Mouse (Mus musculus): Measurements from ENCODE around the gene Arsa. TPM values are rescaled to one million over a fixed set of nuclear protein-coding genes. Genes with fewer than 3 reads are reported as not detected.

Arsa gene
- total and polyA plus RNA-seq, 3 experiments: 9.1 to 28.1 TPM; not detected in 1

GRCm38 (mm10) chr15:89500221-89500791 lies 23.1 kb upstream of the Arsa start:
- Histone ChIP-seq H3K79me2 (ENCODE audit: control insufficient read depth, insufficient read depth, low read length, poor library complexity) (peaks cover 12% of the 10 kb centered on the region), H3K27me3 (ENCODE audit: control insufficient read depth in 1 of 2, insufficient read depth in 2 of 2, low read length in 2 of 2) (no peaks in the 10 kb centered on the region), H3K4me3 (ENCODE audit: control insufficient read depth in 1 of 2, insufficient read depth in 1 of 2, low read depth in 2 of 2, low read length in 2 of 2) (peak overlapping the region; percentile 74 to 97), H3K9me3 (replicated peaks; ENCODE audit: insufficient read depth, low read length) (no peaks in the 10 kb centered on the region), H3K4me1 (ENCODE audit: control insufficient read depth in 1 of 2, insufficient read depth in 2 of 2, low read length in 2 of 2) (peaks cover 3 to 23% of the 10 kb centered on the region in 2 experiments; a peak in 3 of 4 replicates), H3K36me3 (ENCODE audit: control insufficient read depth in 1 of 2, insufficient read depth in 2 of 2, low read length in 2 of 2) (peaks cover 0 to 6% of the 10 kb centered on the region in 2 experiments; a peak in 2 of 4 replicates), H3K27ac (ENCODE audit: control insufficient read depth, low read depth, low read length) (peak overlapping the region; percentile 32), H3K9ac (ENCODE audit: control insufficient read depth, low read depth, low read length, poor library complexity, severe bottlenecking) (peak overlapping the region; percentile 73)
- TF ChIP-seq USF1 (IDR thresholded peaks at IDR 0.05; ENCODE audit: low read depth, low read length) (no peak), MXI1 (IDR thresholded peaks at IDR 0.05; ENCODE audit: low read depth, low read length) (no peak; the same call in 1 of the 2 replicates), MYC (IDR thresholded peaks at IDR 0.05; ENCODE audit: low read depth, low read length) (no peak), TBP (IDR thresholded peaks at IDR 0.05; ENCODE audit: low read depth, low read length) (no peak), TCF12 (IDR thresholded peaks at IDR 0.05; ENCODE audit: low read depth, low read length) (no peak), ZNF384 (IDR thresholded peaks at IDR 0.05; ENCODE audit: low read depth, low read length) (no peak), HCFC1 (IDR thresholded peaks at IDR 0.05; ENCODE audit: low read depth, low read length) (no peak), RAD21 (IDR thresholded peaks at IDR 0.05; ENCODE audit: low read depth, low read length) (no peak), SMC3 (IDR thresholded peaks at IDR 0.05; ENCODE audit: low read depth, low read length) (no peak), USF2 (IDR thresholded peaks at IDR 0.05; ENCODE audit: borderline replicate concordance in 1 of 2, insufficient read depth in 1 of 2, low read depth in 1 of 2, low read length in 2 of 2) (no peak), ZC3H11A (IDR thresholded peaks at IDR 0.05; ENCODE audit: low read depth, low read length) (no peak), POLR2AphosphoS2 (IDR thresholded peaks at IDR 0.05; ENCODE audit: low read length) (no peak), POLR2AphosphoS5 (IDR thresholded peaks at IDR 0.05; ENCODE audit: borderline replicate concordance, low read depth, low read length) (no peak), RCOR1 (IDR thresholded peaks at IDR 0.05; ENCODE audit: low read depth, low read length) (no peak), NELFE (IDR thresholded peaks at IDR 0.05; ENCODE audit: low read depth, low read length) (no peak), ELF1 (IDR thresholded peaks at IDR 0.05; ENCODE audit: low read depth, low read length) (no peak)
- peak; percentile 69 for DNase-seq (ENCODE audit: low read depth, low spot score)

- Histone ChIP-seq H3K79me2 (ENCODE audit: control insufficient read depth, insufficient read depth, low read length, poor library complexity) (peaks cover 12% of the 10 kb centered on the region), H3K4me1 (ENCODE audit: control insufficient read depth in 1 of 2, insufficient read depth in 2 of 2, low read length in 2 of 2) (peaks cover 3 to 23% of the 10 kb centered on the region in 2 experiments; a peak in 3 of 4 replicates), H3K27ac (ENCODE audit: control insufficient read depth, low read depth, low read length) (peak overlapping the region; percentile 32), H3K9me3 (replicated peaks; ENCODE audit: insufficient read depth, low read length) (no peaks in the 10 kb centered on the region), H3K9ac (ENCODE audit: control insufficient read depth, low read depth, low read length, poor library complexity, severe bottlenecking) (peak overlapping the region; percentile 73), H3K27me3 (ENCODE audit: control insufficient read depth in 1 of 2, insufficient read depth in 2 of 2, low read length in 2 of 2) (no peaks in the 10 kb centered on the region), H3K36me3 (ENCODE audit: control insufficient read depth in 1 of 2, insufficient read depth in 2 of 2, low read length in 2 of 2) (peaks cover 0 to 6% of the 10 kb centered on the region in 2 experiments; a peak in 2 of 4 replicates), H3K4me3 (ENCODE audit: control insufficient read depth in 1 of 2, insufficient read depth in 1 of 2, low read depth in 2 of 2, low read length in 2 of 2) (peak overlapping the region; percentile 74 to 97)
- DNase-seq (ENCODE audit: low read depth, low spot score): no peak
- peak; percentile 20; the same call in 1 of the 2 replicates for TF ChIP-seq NELFE (IDR thresholded peaks at IDR 0.05; ENCODE audit: low read depth, low read length)
- TF ChIP-seq JUND (IDR thresholded peaks at IDR 0.05; ENCODE audit: low read depth, low read length): no peak
- TF ChIP-seq POLR2AphosphoS2 (IDR thresholded peaks at IDR 0.05; ENCODE audit: low read length): 0 out of 2 replicates have a peak, but pooled peaks have one; percentile 6
- no peak for TF ChIP-seq ZC3H11A (IDR thresholded peaks at IDR 0.05; ENCODE audit: low read depth, low read length)
- no peak for TF ChIP-seq CTCF (IDR thresholded peaks at IDR 0.05 in 2 of 3, conservative IDR thresholded peaks at IDR 0.05 in 1 of 3; ENCODE audit: control insufficient read depth in 1 of 3, insufficient read depth in 1 of 3, low read depth in 2 of 3, low read length in 3 of 3, poor library complexity in 1 of 3, severe bottlenecking in 1 of 3)
- TF ChIP-seq UBTF (IDR thresholded peaks at IDR 0.05; ENCODE audit: borderline replicate concordance, insufficient read depth, low read depth, low read length): 0 out of 2 replicates have a peak, but pooled peaks have one; percentile 42
- no peak for TF ChIP-seq CHD1 (IDR thresholded peaks at IDR 0.05; ENCODE audit: low read depth, low read length)
- TF ChIP-seq MAZ (IDR thresholded peaks at IDR 0.05; ENCODE audit: low read depth, low read length): peak; percentile 62; the same call in 1 of the 2 replicates
- TF ChIP-seq SMC3 (IDR thresholded peaks at IDR 0.05; ENCODE audit: low read depth, low read length): no peak
- no peak for TF ChIP-seq ELF1 (IDR thresholded peaks at IDR 0.05; ENCODE audit: low read depth, low read length)
- TF ChIP-seq SIN3A (IDR thresholded peaks at IDR 0.05; ENCODE audit: low read length): peak; percentile 42
- TF ChIP-seq MXI1 (IDR thresholded peaks at IDR 0.05; ENCODE audit: low read depth, low read length): 0 out of 2 replicates have a peak, but pooled peaks have one; percentile 26
- TF ChIP-seq POLR2A (IDR thresholded peaks at IDR 0.05; ENCODE audit: control insufficient read depth in 1 of 2, insufficient read depth in 1 of 2, low read depth in 1 of 2, low read length in 2 of 2, poor library complexity in 1 of 2): peak; percentile 28 to 44; a peak in 2 of 4 replicates
Observed at GRCm38 (mm10) chr15:89499784-89500220, 22.6 kb upstream of the Arsa start.

All from MEL (cell line).